Mouse (Mus musculus): Measurements from ENCODE around the gene Plekha6.

Gene Plekha6

DNA sequence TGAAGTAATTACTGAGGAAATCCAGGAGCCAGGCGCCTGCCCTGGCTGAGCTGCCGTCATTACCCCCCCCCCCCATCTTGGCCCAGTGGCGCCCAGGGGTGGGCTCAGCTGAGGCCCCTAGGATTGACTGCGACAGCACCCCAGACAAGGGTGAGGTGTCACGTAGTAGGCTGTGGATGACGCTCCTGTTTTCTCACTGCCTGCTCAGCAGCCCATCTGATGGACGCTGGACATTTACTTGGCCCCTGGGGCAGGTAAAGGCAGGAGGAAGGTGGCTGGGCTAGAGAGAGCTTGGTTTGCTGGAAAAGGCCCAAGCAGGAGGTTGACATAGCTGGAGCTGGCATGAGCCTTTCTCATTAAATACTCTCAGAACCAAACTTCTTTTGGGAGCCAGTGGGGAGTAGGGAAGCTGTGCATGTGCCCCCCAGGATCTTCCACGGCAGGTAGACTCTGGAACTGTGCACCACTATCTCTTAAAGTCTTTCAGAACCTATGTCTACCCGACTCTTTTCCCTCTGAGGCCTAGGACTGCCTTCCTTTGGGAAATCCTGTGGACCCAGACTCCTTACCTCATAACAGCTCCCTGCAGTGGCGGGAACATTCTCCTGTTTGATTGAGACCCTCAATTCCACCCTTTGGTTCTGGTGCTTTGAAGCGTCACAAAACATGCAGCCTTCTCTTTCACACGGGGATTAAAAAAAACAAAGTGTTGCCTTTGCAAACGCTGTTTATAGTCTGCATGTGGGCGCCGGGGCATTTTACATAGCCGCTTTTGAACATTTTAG, 19.3 kb downstream of the Plekha6 start:
- DNase-seq, result no peak

DNA sequence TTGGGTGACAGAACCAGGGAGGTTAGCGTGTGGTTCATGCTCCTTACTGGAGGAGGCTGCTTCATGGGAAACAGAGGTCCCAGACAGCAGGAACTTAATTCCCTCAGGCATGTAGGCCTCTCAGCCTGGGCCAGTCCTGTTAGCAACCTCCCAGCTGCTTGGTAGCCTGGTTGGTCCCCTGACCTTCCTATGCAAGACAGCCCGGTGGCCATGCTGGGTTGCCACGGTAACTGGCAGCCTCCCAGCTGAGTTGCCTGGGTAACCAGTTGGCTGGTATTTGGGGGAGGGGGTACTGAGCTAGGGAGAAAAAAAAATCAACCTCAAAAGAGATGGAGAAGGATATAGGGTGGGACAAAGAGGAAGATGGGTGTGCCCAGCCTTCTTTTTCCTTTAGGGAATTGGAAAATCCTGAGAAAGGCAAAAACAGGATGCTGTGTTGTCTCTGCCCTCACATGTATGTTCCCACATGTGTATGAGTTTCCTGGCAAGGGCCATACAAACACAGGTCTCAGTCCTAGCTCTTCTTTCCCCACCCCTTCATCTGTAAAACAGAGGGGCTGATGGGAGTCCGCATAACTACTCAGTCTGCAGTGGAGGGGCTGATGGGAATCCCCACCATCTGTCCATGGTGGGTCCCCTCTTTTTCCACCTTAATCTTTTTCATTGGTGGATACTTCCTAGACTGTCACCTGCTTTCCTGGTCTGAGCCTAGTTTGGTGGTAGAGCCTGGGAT, 24.1 kb downstream of the Plekha6 start:
- DNase-seq, result no peak

DNA sequence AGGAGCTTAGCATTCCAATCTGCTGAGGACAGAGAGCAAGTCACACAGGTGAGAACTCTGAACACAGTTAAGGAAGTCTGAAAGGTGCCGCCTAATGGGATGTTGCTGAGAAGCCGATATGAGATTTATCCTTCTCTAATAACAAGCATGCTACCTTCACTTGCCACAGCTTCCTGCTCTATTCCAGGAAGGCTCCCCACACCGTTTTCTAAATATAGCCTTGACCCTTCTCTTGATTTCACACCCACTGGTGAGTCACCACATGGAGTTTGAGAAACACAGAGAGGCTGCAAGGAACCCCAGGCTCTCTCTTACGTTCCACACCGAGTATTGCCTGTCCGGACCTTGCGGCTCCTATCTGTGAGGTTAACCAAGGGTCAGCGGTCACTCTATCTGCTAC, 24.7 kb downstream of the Plekha6 start:
- no peak for DNase-seq

DNA sequence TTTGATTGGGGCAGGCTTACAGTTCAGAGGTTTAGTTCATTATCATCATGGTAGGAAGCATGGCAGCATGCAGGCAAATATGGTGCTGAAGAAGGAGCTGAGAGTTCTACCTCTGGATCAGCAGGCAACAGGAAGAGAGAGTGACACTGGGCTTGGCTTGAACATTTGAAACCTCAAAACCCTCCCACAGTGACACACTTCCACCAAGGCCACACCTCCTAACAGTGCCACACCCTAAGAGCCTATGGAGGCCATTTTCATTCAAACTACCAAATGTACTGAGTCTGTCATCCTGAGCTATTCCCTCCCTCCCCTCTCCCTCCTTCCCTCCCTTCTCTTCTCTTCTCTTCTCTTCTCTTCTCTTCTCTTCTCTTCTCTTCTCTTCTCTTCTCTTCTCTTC, 25.5 kb downstream of the Plekha6 start:
- DNase-seq, result no peak

DNA sequence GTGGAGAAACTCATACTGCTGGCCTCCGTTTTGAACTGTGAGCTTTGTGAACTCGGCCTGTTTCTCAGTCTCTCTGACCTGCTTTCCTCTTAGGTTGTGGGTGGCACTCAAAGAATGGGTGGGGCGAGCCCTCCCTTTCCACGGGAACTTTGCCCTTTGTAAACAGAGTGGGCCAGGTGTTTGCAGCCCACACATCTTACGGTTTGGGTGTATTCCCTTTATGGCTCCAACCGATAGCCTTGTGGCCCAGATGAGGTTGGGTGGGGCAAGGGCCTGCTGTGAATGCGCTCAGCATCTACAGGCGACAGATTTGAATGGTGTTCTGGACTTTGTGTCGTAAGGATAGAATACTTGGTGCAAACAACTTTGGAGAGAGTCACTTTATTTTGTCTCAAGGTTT, 26.5 kb downstream of the Plekha6 start:
- peak; percentile 52 for DNase-seq

DNA sequence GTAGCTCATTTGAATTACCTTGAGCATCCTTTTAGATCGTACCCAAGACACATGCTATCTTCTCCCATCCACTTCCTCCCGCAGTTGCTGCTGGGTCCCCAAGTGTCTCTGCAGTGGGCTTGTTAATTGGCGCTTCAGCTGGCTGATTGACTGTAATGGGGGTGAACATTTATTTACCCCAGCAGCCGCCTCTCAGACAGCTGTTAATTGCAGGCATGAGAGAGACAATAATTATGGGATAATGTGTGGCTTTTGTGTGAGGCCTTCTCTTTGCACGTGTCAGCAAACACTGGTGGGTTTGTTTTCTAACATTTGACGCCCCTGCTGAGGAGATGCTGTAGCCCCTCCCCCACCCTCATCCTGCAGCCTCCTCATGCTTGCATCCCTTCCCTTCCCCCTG, 32.2 kb downstream of the Plekha6 start:
- DNase-seq, result no peak

DNA sequence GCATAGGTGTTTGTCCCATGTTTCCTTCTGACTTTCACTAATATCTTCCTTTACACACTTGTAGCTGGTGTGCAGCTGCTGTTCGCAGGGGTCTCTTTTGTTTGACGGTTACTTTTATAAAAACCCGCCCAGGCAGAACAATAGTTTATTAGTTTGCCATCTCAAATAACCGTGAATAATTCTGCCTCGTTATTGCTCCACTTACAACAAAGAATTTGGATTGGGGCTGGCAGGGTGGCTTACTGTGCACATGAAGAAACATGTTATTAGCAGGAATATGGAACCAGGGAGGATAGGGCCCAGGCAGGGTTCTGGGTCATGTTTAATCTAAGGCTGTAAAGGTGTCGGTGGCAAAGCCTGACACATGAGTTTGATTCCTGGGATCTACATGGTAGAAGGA, 33.3 kb downstream of the Plekha6 start:
- no peak for DNase-seq

DNA sequence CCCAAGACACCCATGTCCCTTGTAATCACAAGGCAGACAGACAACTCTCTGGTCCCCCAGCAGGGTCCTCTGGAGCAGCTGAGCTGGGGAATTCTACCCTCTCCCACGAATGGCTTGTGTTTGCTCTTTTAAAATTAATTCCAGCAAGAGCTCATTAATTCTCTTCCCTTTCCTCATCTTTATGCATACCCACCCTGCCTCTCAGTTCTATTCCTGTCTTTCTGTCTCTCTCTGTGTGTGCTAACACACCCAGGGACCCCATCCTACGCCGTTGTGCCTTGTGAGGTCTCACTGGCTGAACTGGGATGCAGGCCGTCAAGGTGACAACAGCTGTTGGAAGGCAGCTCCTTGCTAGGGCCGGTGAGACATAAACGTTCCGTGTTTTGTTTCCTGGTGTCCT, 35.7 kb downstream of the Plekha6 start:
- no peak for DNase-seq

DNA sequence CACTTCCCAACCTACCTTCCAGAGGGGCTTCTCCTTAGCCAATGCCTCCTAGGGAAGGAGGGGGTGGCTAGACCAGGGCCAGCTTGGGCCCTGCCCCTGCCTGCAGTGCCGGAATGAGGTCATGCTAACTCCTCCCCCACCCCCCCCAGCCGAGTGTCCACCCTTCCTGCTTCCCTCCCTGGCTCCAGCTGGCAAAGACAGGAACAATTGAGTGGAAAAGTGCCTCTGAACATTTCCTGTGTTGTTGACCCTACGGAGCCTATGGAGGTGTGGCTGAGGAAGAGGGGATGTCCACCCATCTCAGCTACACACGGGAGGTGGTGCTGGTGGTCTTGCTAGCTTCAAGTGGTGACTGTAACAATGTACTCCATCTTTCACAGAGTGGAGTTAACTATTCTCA, 37.5 kb downstream of the Plekha6 start:
- no peak for DNase-seq

DNA sequence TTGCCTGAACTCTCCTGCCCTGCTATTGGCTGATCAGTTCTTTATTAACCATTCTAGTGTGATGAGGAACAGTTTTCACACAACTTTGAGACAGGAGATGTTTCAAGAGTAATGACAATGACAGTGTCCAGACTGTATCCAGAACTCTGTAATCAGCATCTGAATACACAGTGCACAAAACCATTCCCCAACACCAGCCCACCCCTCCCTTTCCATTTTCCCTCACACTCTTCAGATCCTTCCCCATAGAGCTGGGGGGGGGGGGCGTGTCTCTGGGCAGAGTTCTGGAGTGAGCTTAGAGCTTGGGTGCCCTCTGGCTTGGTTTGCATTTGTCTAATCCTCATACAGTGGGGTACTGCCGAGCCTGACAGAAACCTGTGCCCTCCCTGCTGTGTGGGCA, 39.7 kb downstream of the Plekha6 start:
- no peak for DNase-seq

DNA sequence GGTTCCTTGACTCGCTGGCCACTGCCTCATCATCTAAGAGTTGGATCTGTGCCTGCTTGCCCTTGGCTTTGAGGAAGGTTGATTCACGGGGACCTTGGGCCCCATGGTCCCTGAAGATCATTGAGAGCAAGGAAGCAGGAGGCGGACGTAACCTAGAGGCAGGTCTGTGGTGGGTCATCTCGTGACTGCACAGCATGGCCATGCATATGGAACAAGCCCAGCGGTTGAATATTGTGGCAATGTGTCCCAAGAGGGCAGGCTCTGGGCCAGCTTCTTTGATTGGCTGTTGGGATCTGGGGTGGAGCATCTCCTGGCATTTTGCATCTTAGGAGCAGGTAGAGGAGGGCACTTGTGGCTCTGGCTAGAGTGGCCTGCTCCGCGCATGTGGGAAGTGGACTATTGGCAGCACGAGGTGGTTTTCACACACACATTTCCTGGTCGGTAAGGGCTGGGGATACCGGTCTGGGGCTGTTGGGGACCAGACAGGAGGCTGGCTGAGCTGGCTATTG, 40.4 kb downstream of the Plekha6 start:
- no peak for DNase-seq

DNA sequence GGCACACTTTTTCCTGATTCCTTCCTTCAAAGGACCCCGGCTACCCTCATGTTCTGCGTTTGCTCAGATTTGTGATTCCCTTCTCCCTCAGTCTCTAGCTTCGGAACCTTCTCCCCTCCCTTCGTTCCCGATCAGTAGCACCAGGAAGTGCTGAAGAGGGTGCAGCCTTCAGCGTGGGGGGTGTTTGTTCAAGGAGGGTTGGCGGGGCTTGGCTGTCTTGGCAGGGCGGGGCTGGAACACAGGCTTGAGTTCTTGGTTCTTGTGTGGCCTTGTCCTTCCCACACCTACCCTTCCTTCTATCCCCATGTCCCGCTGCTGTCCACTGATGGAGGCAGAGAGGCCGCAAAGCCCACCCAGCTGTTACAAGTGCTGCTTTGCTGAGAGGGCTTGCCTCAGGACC, 41.0 kb downstream of the Plekha6 start:
- no peak for DNase-seq

DNA sequence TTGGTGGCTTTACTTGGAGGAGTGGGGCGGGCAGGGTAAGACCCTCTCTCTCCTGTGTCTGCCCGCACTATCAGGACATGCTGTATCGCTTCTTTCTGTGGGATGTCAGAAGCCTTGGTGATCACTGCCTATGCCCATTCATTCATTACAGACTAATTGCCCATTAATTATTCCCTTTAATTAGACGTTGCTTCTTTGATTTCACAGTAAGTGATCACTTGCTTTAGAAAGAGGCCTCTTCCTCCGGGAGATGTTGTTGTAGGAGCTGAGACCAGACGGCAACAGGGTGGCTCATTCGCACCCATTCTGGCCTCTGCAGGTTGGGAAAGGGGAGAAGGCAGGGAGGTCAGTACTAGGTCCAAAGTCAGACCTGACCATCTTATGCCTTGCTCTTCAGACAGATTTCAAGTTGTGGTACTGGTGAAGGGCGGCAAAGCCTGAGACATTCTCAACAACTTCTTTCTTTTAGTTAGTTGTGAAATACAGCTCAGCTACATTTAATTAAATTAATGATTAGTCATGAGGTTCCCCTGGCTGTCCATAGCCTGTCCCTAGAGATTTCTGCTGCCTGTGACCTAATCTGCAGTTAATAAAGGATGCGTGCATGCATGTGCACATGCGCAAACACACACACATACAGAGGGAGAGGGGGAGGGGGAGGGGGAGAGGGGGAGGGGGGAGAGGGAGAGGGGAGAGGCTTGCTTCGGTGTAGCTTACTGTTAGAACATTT, 44.2 kb downstream of the Plekha6 start:
- no peak for DNase-seq

DNA sequence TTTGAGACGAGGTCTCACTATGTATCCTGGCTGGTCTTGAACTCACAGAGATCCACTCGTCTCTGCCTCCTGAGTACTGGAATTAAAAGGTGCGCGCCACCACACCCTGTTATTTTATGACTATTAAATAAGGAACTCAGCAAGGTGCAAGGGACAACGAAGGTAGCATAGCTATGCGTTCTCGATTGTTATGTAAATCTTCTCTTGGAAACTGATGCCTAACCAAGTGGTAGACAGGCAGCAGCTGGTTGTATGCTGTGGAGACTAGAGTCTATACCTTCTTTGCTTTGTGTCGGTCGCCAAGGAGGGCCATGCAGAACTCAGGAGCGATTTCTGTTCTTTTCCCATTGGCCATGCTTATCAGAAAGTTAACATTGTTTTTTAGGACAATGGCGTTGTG, 45.0 kb downstream of the Plekha6 start:
- DNase-seq, result no peak

DNA sequence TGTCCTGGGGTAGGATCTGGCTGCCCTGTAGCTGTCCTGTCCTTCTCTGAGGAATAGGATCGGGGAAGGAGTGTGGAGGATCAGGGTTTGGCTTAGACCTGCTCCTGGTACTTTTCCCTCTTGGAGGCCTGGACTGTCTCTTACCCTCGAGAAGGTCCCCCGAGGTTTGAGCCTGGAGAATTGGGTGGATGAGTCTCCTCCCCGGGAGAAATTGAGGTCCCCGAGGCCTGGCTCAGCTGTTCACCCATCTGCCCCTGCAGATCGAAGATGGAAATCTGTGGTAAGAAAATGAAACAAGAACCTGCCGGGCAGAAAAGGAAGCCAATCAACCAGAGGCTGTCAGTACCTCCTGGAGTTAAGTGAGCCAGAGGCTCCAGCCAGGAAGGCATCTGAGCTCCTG, 45.5 kb downstream of the Plekha6 start:
- no peak for DNase-seq

DNA sequence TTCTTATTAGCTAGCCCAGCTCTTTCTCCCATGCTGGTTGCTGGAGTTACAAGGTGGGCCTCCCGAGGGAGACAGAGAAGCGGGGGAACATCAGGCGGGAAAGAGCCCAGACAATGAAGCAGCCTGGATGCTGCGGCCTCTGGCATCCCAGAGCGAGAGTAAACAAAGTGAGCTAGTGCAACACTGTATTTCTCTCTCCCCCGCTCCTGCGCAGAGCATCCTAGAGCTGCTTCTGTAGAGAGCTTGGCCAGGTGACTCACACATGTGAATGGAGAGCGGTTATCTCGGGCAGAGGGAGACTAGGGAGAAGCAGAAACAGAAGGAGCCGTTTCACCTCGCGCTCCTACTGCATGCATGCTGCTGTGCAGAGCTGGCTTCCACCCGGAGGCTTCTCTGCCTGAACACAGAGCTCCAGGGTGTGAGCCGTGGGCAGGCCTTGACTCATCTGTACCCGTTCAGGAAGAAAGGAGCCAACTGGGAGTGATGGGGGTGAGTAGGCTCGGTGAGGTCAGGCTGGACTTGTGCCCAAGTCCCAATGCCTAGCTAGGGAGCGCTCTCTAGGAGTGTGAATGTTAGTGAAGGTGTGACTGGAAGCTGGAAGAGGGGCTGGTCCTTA, 46.0 kb downstream of the Plekha6 start:
- DNase-seq, result no peak

DNA sequence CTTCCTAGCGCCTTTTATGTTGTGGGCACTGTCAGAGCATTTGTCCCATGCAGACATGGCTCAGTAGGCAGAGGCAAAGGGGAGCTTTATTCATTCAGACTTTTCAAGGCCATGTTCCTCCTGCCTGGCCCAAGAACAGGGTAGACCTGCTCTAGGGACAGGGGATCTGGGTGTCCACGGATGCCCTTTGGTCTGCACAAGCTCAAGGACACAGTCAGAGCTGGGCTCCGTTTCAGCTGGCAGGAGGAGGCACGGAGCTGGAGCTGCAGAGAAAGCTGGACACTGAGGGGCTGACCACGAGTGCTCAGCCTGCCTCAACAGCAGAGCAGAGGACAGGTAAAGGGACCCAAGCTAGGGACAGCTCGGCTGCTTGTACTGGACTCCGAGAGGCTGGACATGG, 46.8 kb downstream of the Plekha6 start:
- DNase-seq, result no peak

DNA sequence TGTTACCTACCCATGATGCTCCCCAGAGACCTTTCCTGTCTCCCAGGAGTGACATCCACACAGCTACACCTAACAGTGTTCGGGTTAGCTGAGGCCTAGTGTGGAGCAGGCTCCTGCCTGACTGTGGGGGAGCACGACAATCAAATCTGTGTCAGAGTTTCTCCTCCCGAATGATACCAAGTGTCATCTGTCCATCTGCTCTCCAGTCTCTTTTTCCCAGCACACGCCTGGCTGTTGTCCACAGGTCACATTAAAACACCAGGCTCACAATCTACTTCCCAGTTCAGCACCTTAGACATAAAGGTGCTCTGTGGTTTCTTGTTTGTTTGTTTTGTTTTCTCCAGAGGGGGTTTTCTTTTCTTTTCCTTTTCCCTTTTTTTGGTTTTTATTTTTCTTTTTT, 48.3 kb downstream of the Plekha6 start:
- no peak for DNase-seq

DNA sequence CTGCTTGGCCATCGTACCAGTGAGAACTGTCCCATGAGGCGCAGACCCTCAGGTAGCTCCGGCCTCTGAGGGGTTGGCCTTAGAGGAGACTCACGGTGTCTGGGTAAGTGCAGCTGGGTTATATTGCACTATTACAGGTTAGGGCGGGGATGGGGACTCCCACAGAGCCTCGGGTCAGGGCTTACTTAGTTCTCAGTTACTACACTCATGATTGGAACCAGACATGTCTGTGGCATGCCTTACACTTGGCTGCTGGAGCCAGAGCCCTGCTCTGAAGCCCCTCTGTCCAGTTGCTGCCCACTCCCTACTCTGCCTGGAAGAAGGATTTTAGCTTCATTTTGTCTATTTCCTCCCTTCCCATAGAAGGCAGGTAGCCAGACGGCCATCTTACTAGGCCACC, 49.1 kb downstream of the Plekha6 start:
- no peak for DNase-seq

DNA sequence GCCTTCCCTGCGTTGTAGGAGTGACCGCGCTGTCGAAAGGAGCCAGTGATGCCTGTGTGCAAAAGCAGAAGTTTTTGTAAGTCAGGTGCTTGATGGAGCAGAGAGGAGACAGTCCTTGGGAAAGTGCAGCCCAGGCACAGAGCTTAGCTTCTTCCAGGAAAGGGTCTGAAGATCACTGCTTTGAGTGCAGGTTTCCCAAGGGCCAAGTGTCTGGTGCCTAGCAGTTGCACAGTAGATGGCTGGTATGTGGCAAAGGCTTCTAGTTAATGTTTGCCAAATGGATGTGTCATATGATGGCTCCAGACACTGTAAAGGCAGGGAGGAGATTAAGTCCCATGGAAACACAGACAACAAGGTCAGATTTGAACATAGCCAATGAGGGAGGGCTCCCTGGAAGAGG, 49.9 kb downstream of the Plekha6 start:
- DNase-seq, result no peak

DNA sequence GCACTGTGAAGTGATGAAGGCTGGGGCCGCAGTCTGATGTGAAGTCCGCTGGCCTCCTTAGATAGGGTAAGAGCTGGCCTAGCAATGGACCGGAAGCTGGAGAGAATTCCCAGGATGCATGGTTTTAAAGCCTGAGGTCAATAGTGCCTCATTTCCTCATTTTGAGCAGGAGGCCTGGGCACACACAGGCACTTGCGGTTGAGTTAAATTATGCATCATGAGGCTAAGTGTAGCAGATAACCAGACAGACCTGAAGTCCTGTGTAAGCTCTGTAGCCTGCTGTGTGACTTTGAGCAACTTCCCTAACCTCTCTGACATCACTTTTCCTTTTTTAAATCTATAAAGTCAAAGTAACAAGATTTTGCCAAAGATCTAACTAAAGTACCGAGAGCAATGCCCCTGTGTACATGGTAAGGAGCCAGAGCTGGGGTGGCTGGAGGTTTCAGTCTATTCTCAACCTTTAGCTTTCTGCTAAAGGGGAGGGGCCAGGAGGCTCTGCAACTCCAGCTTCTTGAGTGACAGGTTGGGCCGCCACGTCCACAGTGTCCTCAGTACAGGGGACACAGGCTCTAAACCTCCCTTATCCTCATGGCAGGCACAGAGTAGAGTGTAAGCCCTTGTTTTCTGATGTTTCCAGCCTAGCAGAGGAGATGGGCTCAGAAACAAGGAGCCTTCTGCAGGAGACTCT, 50.8 kb downstream of the Plekha6 start:
- DNase-seq, result no peak

DNA sequence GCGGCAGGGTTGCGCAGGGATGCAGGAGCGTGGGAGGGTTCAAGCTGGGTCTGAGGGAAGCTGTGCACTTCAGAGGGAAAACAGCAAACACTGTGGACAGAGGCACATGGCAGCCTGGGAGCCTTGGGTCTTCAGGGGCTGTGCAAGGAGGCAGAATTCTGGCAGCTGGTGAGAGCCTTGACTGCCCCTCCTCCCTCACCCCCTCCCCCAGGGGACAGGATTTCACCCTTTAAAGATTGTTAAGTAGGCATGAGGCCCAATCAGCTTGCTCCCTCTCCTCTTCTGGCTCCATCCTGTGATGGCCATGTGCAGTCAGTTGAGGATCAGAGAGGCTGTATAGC, 51.3 kb downstream of the Plekha6 start:
- DNase-seq, result no peak

DNA sequence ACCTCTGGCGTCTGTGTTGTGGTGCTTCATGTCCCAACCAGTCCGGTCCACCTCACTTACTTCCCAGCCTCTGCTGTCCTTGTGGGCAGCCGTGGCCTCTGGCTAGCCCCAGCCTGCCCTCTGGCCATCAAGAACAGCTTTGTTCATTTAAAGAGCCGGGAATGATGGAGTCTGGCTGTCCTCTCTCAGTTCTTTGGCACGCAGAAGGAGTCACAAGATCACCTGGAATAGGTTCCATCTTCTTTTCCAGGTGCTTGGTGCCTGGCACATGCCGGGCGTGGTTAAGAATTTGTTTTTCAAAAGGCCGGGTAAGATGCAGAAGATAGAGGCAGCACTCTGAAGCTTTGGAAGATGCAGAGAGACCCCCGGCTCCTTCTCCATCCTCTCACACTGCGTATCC, 51.7 kb downstream of the Plekha6 start:
- no peak for DNase-seq

Data from thymus, postnatal 14 days (tissue).